Mouse (Mus musculus) liver, adult (tissue): ENCODE results near the gene Frrs1.

Experiments used
- GATA4 ChIP-seq: IDR thresholded peaks from 2 replicates; pipeline ENCODE4 v1.6.1; 2014; ENCODE audit warnings: mild to moderate bottlenecking, low read length; ENCODE audit not compliant: insufficient replicate concordance

The Frrs1 gene

DNA sequence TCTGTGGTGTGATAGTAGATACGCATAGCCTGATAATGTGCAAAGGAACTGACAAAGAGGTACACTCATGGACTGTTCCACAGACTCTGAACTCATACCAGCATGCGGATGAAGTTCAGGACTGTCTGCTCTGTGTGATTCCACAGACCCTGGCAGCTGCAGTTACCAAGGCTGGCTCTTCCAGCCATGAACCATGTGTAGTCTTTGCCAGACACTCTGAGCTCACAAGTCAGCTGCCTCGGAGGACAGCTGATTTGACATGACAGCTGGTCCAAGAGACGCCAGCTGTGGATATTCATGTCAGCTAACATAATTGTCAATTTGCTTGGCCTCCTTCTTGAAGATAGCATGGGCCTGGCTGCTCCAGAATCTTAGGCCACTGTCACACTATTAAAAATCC lies 69.7 kb downstream of the Frrs1 start:
- no peak for TF ChIP-seq GATA4

DNA sequence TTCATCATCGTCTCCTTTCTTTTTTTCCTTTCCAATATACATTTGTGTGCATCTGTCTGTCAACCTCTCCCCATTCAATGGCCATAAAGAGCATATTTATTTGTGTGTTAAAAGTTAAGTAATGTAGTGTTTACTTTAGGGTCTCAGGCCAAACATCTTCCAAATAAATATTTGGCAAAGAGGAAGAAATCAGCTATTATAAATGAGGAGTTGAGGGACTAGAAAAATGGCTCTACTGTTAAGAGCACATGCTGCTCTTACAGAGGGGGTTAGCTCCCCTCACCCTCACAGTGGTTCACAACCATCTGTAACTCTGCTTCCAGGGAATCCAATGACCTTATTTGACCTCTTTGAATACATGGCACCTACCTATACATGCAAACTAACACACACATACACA lies 73.9 kb downstream of the Frrs1 start:
- TF ChIP-seq GATA4 = no peak

DNA sequence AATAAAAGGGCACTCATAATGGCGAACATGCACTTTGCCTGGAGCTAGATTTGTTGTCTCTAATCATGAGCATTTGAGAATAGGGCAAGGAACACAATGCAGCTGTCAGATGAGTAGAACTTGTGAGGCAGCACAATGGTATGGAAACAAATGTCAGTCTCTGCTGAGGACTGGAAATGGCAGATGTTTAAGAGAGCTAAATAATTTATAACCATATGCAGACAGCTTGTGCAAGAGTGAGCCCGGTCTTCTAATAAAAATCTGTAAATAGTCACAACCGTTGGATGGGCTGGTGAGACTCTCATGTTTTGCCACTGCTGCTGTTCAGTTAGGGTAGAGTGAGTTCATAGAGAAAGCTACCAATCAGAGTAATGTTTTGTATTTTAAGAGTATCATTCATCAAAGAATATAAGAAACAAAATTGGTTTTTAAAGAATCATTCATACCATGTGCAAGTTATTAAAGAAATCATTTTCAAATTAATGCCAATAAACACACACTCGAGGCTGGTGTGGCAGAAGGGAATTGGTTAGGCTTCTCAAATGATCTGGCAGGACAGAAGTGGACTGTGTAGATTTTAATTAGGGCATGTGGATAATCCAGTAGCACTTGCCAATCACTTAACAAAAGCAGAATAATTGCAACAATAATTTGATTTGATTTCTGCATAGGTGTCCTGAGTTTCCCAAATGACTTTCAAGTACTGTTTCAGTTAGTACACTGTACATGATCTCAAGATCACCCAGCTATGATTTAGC lies 77.8 kb downstream of the Frrs1 start:
- no peak for TF ChIP-seq GATA4

DNA sequence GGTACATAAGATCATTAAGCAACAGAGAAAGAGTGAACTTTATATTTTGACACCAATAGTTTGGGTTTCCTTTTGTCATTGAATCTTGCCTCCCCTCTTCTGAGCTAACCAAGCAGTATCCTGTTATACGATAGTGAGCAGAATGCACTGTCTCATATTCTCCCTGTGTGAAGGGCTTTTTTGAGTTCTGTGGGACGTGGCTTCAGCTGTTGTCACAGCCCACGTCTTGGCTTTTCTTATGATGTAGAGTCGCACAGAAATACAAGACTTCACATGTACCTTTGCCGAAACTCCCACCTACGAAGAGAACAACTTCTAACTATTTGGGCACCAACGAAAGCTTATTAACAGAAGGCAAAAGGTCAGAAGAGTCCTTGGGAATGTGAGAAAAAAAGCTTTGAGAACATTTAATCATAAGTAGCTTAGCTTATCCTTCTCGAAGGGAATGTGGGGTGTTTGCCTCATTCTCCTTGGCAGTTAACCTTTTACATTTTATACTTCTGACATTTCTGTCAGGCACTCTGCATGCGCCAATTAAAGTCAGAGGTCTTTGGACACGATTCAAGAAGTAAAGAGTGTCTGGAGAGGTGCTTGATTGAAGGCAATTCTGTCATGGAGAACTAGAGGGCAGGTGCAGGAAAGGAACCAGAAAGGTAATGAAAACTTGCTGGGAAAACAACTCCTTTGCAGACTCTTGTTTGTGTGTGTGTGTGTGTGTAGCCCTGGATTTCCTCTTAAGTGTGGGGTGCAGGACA lies 81.7 kb downstream of the Frrs1 start:
- no peak for TF ChIP-seq GATA4

DNA sequence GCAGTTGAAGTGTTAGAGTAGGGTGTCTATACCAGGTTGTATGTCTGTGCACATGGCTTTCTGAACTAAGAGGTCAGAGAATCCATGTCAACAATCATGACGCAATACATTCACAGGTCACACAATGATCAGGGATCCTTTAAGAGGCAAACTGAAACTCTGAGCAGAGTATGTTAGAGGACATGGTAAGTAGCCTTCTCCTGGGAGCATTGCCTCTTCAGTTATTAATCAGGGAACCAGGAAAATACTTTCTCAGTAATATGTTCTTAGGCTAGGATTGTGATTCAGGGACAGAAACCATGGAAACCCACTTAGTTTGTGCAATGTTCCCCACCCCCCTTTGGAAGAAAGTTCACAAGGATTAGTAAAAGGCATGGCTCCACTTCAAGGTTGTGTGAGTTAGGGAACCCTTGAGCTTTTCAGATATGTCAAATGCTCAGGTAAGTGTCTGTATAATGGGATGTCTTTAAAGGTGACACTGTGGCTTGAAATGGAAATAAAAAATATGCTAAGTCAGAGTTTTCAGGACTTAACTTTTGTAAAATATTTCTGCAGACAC lies 82.4 kb downstream of the Frrs1 start:
- no peak for TF ChIP-seq GATA4

DNA sequence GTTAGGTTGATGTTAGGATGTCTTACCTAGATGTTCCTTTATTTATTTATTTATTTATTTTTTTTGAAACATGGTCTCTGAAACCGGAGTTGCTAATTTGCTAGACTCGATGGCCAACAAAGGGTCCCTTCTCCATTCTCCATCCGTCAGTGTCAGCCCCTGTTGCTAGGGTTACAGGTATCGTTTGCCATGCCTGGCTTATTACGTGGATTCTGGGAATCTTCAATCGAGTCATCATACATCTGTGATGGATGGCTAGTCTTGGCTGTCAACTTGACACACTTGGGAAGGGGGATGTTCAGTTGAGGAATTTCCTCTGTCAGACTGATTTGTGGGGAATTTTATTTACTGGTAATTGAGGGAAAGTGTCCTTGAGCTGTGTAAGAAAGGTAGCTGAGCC lies 83.5 kb downstream of the Frrs1 start:
- no peak for TF ChIP-seq GATA4

DNA sequence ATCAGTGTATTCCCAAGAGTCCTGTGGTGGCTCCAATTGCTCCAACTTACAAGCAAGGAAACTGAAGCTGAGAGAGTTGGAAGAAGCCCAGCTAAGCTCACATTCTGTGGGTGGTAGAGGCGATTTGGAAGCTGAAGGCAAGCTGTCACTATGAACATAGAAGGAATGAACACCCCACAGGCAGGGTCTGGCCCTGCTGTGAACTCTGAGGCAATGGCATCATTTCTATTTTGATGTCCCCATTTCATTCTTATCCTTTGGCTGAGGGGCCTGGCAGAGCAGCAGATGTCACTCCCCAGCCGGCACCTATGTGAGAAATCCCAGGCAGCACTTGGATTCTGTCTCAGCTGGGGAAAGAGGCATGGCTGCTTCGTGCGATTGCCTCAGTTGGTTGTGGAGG lies 84.2 kb downstream of the Frrs1 start:
- no peak for TF ChIP-seq GATA4

DNA sequence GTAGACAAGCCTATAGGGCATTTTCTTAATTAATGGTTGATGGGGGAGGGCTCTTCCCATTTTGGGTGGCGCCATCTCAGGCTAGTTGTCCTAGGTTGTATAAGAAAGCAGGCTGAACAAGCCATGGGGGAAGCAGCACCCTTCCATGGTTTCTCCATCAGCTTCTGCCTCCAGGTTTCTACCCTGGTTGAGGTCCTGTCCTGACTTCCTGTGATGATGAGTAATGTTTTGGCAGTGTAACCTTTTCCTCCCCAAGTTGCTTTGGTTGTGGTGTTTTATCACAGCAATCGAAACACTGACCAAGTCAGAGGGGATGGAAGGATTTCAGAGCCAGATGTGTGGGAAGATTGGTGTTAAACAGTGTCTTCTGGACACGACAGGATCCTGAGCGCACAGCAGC lies 87.2 kb downstream of the Frrs1 start:
- no peak for TF ChIP-seq GATA4

DNA sequence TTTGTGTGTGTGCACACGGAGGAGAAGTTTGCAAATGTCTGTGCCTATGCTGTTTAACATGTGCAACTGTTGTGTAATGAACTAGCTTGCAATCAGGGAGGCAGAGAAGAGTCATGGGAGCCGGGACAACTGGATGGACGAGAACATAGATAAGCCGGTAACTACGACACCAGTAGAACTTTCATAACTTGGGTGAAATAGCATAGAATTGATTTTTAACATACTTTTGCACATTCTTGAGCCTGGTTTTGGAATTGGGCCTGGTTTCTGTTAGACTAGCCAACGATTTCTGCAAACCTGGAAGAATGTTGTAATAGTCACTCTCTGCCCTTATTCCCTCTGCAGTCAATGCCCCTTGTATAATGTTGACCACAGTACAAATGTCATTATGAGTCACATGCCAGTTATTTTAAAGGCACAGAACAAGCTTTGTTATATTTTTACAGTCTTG lies 91.4 kb downstream of the Frrs1 start:
- TF ChIP-seq GATA4 = peak; percentile 98

DNA sequence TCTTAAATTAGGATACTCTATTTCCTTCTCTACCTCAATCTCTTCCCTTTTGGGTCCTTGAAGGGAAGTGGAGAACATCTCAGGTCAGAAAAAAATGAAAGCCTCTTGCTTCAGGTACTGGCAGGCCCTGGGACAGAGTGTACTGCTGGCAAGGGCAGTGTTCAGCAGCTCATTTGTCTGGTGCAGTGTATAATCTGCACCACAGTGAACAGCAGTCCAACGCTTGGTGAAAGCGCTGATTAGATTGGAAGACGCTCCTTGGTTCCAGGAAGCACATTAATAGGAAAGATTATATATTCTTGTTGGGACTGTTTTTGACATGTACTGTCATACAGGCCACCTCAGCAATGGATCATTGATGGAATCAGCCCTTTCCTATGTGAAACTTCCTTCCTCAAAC lies 92.2 kb downstream of the Frrs1 start:
- peak; percentile 43; the same call in 1 of the 2 replicates for TF ChIP-seq GATA4

DNA sequence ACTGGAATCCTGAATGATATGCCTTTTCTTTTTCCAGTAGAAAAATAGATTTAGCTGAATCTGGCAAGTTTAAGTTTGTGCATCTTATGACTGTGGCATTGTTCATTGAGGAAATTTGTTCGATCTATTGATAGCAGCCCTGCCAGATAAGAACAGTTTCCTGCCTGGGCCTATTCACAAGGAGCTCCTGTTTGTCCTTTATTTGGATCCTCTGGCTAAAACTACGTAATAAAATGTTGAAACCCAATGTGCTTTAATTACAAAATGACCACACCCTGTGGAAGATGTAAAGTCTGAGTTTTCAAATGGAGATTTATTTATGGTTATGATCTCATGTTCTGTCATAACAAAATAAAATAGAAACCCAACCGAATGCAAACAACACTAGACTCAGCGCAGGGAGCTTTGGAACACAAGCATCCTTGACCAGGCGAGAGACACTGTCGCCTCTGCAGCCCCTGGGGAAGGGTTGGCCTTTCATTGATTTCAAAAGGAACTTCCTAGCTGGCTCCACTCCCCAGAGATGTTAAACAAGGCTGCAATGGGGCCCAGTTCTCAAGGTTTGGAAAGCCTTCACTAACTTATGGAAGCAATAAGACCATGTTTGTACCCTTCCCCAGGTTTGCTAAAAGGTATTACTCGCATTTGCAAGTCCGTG lies 93.1 kb downstream of the Frrs1 start:
- TF ChIP-seq GATA4 = peak; percentile 74; the same call in 1 of the 2 replicates

DNA sequence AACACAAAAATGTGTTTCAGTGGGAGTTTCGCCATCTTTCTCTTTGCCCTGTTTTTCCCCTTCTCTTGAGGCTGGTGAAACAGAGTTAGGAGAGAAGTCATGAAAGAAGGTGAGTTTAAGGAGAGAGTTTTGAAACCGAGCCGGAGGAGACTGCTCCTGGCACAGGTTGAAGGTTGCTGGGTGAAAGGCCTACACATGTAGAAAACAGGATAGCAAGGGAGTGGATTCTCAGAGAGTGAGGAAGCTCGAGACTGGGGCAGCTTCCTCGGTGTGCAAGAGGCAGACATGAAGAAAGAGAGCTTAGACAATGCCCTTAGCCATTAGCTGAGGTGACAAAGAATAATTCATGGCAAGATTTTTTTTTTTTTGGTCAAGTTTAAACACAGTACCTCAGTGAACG lies 94.1 kb downstream of the Frrs1 start:
- no peak for TF ChIP-seq GATA4

DNA sequence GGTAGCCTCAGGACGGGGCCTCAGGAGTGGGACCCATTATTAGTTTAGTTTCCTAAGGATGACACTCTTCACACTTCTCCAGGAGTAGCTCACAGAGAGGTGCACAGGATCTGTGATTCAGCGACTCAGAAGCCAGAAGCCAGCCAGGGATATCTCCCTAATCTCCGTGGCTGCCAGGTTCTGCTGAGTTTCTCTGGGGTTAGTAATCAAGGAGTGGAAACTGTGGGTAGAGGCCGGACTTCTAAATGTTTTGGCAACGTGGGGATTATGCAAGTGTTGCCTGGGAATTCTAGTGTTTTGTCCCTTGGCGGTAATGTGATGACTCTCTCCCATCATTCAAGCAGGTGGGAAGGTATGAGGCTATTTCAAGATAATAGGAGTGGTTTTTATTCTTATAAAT lies 95.8 kb downstream of the Frrs1 start:
- no peak for TF ChIP-seq GATA4
